Mouse (Mus musculus): Measurements from ENCODE around the gene 1700030J22Rik.

The 1700030J22Rik gene

DNA sequence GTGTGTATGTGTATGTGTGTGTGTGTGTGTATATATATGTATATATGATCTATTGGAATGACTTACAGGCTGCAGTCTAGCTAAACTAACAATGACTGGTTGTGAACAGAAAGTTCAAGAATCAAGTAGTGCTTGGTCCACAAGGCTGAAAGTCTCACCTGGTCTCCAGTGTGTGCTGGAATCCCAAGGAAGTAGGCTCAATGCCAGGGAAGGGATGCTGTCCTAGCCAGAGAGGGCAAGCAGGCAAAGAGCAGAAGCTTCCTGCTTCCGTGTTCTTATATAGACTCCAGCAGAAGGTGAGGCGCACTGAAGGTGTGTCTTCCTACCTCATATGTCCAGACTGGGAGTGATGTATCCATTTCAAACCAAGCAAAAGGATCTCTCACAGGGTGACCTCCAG, 27.0 kb downstream of the 1700030J22Rik start:
- DNase-seq (ENCODE audit: low read depth, low spot score): no peak

GRCm38 (mm10) chr8:116951369-116951768, 27.4 kb downstream of the 1700030J22Rik start:
- DNase-seq (ENCODE audit: low read depth, low spot score): no peak

GRCm38 (mm10) chr8:116947589-116947988, 31.2 kb downstream of the 1700030J22Rik start:
- no peak for DNase-seq (ENCODE audit: low read depth, low spot score)

- peak; percentile 24 for DNase-seq (ENCODE audit: low read depth, low spot score)
These were observed 31.9 kb downstream of the 1700030J22Rik start for GRCm38 (mm10) chr8:116946851-116947250.

- peak; percentile 83 for DNase-seq (ENCODE audit: low read depth, low spot score)
These were observed 32.4 kb downstream of the 1700030J22Rik start for GRCm38 (mm10) chr8:116946268-116946838.

DNA sequence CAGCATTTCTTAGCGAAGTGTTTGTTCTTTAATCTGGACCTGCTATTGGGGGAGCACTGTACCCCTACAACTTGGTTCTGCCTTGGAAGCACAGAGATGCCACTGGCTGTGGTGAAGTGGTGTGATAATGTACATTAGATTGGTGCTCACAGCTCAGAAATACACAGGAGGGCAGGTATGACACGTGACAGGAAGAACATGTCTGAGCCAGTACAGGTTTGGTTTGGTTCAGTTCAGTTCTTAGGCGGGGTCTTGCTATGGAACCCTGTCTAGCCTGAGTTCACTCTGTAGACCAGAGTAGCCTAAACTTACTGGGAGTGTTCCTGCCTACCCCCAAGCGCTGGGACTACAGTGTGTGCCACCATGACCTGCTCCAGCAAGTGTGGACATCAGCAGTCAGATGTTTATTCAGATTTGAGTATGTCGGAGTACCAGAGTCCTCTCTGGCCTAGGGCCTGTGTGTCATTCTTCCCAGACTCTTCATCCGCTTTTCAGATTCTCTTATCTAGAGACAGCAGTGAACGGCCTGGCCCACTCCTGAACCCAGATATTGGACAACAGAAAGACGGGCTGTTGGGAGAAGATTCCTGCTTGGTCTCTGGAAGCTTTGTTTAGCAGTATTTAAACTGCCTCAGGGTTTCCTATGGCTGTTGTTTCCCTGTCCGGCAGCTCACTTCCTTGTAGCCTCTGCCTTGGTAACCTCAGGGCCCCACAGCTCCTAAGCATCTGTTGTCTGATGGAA, 33.4 kb downstream of the 1700030J22Rik start:
- DNase-seq (ENCODE audit: low read depth, low spot score): no peak

GRCm38 (mm10) chr8:116944385-116944696, 34.4 kb downstream of the 1700030J22Rik start:
- DNase-seq (ENCODE audit: low read depth, low spot score): no peak

GRCm38 (mm10) chr8:116943555-116944384, 35.0 kb downstream of the 1700030J22Rik start:
- peak; percentile 73 for DNase-seq (ENCODE audit: low read depth, low spot score)

- DNase-seq (ENCODE audit: low read depth, low spot score): peak; percentile 92
These were observed 35.6 kb downstream of the 1700030J22Rik start, which contains the start of gene Atmin for GRCm38 (mm10) chr8:116943161-116943554. Gene Atmin (plus strand): TSS chr8:116943393.

- DNase-seq (ENCODE audit: low read depth, low spot score): no peak
These were observed 36.3 kb downstream of the 1700030J22Rik start for GRCm38 (mm10) chr8:116942284-116943058.

GRCm38 (mm10) chr8:116935506-116935905, 43.3 kb downstream of the 1700030J22Rik start:
- no peak for DNase-seq (ENCODE audit: low read depth, low spot score)

GRCm38 (mm10) chr8:116934976-116935375, 43.8 kb downstream of the 1700030J22Rik start:
- no peak for DNase-seq (ENCODE audit: low read depth, low spot score)

GRCm38 (mm10) chr8:116928588-116928987, 50.2 kb downstream of the 1700030J22Rik start:
- DNase-seq (ENCODE audit: low read depth, low spot score): no peak

DNA sequence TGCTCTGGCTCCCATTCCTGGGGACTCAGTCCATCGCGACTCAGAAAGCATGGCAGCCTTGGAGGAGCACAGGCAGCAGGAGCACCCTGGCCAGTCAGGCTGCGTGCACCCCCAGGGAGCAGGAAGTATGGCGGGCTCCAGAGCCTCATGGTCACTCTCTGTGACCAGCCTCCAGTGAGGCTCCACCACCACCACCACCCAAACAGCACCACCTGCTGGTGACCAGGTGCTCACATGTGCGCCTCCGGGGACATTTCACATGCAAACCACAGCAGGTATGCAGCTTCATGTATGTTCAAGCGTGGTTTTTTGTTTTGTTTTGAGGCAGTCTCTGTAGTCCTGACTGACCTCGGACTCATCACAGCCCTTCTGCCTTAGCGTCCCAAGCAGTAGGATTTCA, 50.9 kb downstream of the 1700030J22Rik start:
- DNase-seq (ENCODE audit: low read depth, low spot score): no peak

- DNase-seq (ENCODE audit: low read depth, low spot score): no peak
These were observed 55.2 kb downstream of the 1700030J22Rik start for GRCm38 (mm10) chr8:116923526-116923925.

DNA sequence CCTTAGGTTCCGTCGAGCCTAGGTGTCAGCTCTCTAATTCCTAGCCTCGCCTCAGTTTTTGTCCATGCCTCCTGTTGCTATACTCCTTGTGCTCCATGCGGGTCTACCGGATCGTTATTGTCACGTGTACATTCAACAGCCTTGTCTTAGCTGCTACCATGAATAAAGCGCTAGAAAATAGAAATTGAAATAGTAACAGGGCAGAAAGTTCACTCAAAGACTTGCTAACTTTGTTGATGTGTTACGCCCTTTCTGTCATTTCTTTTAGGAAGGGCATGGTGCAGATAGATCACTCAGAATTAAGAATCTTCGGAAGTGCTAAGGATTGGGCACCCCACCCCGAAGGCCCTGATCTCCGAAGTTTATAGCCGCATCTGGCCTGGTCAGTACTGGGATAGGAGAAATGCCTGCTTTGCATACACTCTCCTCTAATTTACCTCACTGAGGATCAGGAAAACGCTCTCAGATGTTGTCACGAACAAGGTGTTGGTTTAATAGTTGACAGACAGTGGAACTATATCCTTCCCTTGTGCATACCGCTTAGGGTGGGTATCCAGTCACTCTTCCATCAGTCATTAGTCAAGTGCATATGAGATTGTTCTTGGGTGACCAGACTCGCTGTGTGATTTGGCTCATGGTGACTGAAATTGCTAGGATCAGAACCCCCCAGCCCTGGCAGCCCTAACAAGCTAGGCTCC, 56.5 kb downstream of the 1700030J22Rik start:
- DNase-seq (ENCODE audit: low read depth, low spot score): no peak

GRCm38 (mm10) chr8:116921337-116922059, 57.3 kb downstream of the 1700030J22Rik start, which contains the start of the genes Cmc2 and Cenpn:
Gene Cmc2 (minus strand): TSS chr8:116921455.
Gene Cenpn (plus strand): TSS chr8:116921730.
- peak; percentile 99 for DNase-seq (ENCODE audit: low read depth, low spot score)

GRCm38 (mm10) chr8:116921005-116921336, 57.8 kb downstream of the 1700030J22Rik start:
- no peak for DNase-seq (ENCODE audit: low read depth, low spot score)
